Mouse (Mus musculus): ENCODE data around the gene Chst1. TPM values are rescaled to one million over a fixed set of nuclear protein-coding genes. Genes with fewer than 3 reads are reported as not detected.

Gene Chst1
- polyA plus RNA-seq, 1 experiment from 2014 or later, result 5.2 TPM

- Histone ChIP-seq H3K4me2 (replicated peaks; ENCODE audit: low read depth, low read length) (no peak overlapping the region), H3K27me3 (replicated peaks; ENCODE audit: insufficient read depth, low read length) (no peaks in the 10 kb centered on the region), H3K9ac (replicated peaks; ENCODE audit: low read depth) (no peak overlapping the region), H3K36me3 (ENCODE audit: insufficient read depth, low read length) (no peaks in the 10 kb centered on the region), H3K4me3 (ENCODE audit: low read depth, low read length) (no peak overlapping the region), H3K9me3 (ENCODE audit: low read length) (no peaks in the 10 kb centered on the region), H3K27ac (ENCODE audit: low read length) (no peak overlapping the region), H3K4me1 (ENCODE audit: insufficient read depth, low read depth, low read length) (no peaks in the 10 kb centered on the region)
- DNase-seq (ENCODE audit: low spot score) (no peak), ATAC-seq (no peak)
- TF ChIP-seq EP300 (IDR thresholded peaks at IDR 0.05) (no peak), CTCF (IDR thresholded peaks at IDR 0.05) (no peak)
- 49% methylated on average over 7 of the region's 7 CpGs for WGBS
These were observed 60.1 kb downstream of the Chst1 start for GRCm38 (mm10) chr2:92659491-92660035.

GRCm38 (mm10) chr2:92662534-92663068, 63.1 kb downstream of the Chst1 start:
- H3K4me3 ChIP-seq (ENCODE audit: low read depth, low read length), result no peak overlapping the region
- H3K9me3 ChIP-seq (ENCODE audit: low read length), result no peaks in the 10 kb centered on the region
- no peaks in the 10 kb centered on the region for H3K4me1 ChIP-seq (ENCODE audit: insufficient read depth, low read depth, low read length)
- H3K27ac ChIP-seq (ENCODE audit: low read length), result no peak overlapping the region
- no peaks in the 10 kb centered on the region for H3K36me3 ChIP-seq (ENCODE audit: insufficient read depth, low read length)
- TF ChIP-seq CTCF (IDR thresholded peaks at IDR 0.05) (no peak), EP300 (IDR thresholded peaks at IDR 0.05) (no peak)
- H3K4me2 ChIP-seq (replicated peaks; ENCODE audit: low read depth, low read length), result no peak overlapping the region
- DNase-seq (ENCODE audit: low spot score) (no peak), ATAC-seq (no peak)
- 78% methylated on average over 6 of the region's 6 CpGs for WGBS
- no peaks in the 10 kb centered on the region for H3K27me3 ChIP-seq (replicated peaks; ENCODE audit: insufficient read depth, low read length)
- H3K9ac ChIP-seq (replicated peaks; ENCODE audit: low read depth), result no peak overlapping the region

Small RNAs within 50 kb of the gene (microRNA-seq; reads per million reads assigned to microRNA genes)
- not detected for gene Mir7221
- gene Mir7222, result not detected

Other genes with a start within 250 kb of the Chst1 start
- 28.3 and 30.8 TPM in 2 replicates for gene Pex16, start 225.0 kb upstream of the Chst1 start, polyA plus RNA-seq (2015; fragmentation: Nextera tagmentation; extraction: Ambion mirVana)
- 17.1 and 18.7 TPM in 2 replicates for gene Large2, start 224.8 kb upstream of the Chst1 start, polyA plus RNA-seq (2015; fragmentation: Nextera tagmentation; extraction: Ambion mirVana)
- gene 1700029I15Rik, start 217.2 kb upstream of the Chst1 start, polyA plus RNA-seq (2015; fragmentation: Nextera tagmentation; extraction: Ambion mirVana), result 2.3 TPM in 2 replicates
- gene Mapk8ip1, start 198.4 kb upstream of the Chst1 start, polyA plus RNA-seq (2015; fragmentation: Nextera tagmentation; extraction: Ambion mirVana), result 7.8 and 9.7 TPM in 2 replicates
- gene Cry2, start 165.7 kb upstream of the Chst1 start, polyA plus RNA-seq (2015; fragmentation: Nextera tagmentation; extraction: Ambion mirVana), result 36.3 and 36.6 TPM in 2 replicates
- 12.9 and 13.1 TPM in 2 replicates for gene Slc35c1, start 139.2 kb upstream of the Chst1 start, polyA plus RNA-seq (2015; fragmentation: Nextera tagmentation; extraction: Ambion mirVana)

Measured in lung, postnatal 0 days (tissue).